Mouse (Mus musculus): ENCODE measurements around the gene Map7d1.

DNA sequence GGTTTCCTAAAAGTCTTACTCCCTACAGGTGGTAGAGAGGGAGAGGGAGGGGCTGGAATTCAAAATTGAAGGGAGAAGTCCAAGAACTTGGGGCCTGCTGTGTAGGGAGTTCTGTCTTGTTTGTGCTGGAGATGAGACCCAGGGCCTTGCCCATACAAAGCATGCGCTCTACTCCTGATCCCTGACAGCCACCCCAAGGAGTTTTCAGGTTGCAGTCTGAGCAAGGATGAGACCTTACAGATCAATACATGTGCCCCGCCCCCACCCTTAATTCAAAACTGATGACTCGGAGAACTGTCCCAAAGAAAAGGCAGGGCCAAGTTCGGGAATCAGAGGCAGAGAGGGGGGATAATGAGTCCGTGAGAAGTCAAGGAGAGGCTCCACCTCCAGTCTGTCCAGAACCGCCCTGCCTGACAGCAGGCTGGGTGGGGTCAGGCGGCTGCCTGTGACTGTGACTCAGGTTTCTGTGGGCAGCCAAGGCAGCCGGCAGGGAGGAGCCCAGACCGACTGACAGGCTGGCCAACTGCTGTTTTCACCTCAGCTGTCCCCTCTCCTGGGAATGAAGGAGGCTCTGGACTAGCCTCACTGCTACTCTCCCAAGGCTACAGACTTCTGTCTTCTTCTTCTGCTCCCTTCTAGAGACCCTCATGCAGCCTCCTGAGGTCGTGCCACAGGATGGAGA, 4.5 kb upstream of the Map7d1 start:
- TF ChIP-seq POLR2A (IDR thresholded peaks at IDR 0.05; ENCODE audit: insufficient read depth, low read depth, low read length): no peak
- no peak for TF ChIP-seq CTCF (IDR thresholded peaks at IDR 0.05; ENCODE audit: insufficient read depth, low read depth, low read length)

Measured in olfactory bulb, adult 2 months (tissue).